Mouse (Mus musculus): ENCODE results near the gene Banp. TPM values are rescaled to one million over a fixed set of nuclear protein-coding genes. Genes with fewer than 3 reads are reported as not detected.
A peak's percentile ranks its signal among the peaks of the same experiment; 100 is the strongest.

Gene Banp
- polyA plus RNA-seq, 1 experiment: 114 TPM

DNA sequence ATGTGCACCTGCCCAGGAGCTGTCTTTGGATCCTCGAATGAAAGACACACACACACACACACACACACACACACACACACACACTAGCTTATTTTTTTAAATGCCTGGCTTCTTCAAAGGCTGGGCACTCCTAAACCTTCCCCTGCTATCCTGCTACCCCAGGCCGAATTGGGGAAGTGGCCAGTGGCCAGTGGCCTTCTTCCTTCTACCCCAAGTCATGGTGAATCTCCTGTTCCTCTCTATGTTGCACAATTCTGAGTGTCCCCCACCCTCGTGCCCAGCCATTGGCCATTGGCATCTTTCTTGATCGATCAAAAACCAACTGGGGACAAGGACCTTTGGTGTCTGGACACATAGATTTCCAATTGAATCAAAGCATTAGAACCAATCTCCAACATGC lies 19.5 kb upstream of the Banp start:
- TF ChIP-seq POLR2A (IDR thresholded peaks at IDR 0.05; ENCODE audit: borderline replicate concordance, extremely low read depth, insufficient read depth, insufficient read length, poor library complexity, severe bottlenecking) (no peak), CTCF (IDR thresholded peaks at IDR 0.05; ENCODE audit: borderline replicate concordance, extremely low read depth, insufficient read depth, insufficient read length) (no peak)
- DNase-seq (ENCODE audit: low read depth): no peak

DNA sequence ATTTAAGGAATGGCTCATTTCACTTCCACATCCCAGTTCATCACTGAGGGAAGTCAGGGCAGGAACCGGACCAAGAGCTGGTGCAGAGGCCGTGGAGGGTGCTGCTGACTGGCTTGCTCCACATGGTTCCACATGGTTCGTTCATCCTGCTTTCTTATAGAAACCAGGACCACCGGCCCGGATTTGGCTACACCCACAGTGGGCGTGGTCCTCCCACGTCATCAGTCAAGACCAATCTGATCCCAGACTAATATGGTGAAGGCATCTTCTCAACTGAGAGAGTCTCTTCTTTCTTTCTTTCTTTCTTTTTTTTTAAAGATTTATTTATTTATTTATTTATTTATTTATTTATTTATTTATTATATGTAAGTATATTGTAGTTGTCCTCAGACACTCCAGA lies 18.0 kb upstream of the Banp start:
- no peak for DNase-seq (ENCODE audit: low read depth)
- no peak for TF ChIP-seq POLR2A (IDR thresholded peaks at IDR 0.05; ENCODE audit: borderline replicate concordance, extremely low read depth, insufficient read depth, insufficient read length, poor library complexity, severe bottlenecking)
- TF ChIP-seq CTCF (IDR thresholded peaks at IDR 0.05; ENCODE audit: borderline replicate concordance, extremely low read depth, insufficient read depth, insufficient read length): no peak

DNA sequence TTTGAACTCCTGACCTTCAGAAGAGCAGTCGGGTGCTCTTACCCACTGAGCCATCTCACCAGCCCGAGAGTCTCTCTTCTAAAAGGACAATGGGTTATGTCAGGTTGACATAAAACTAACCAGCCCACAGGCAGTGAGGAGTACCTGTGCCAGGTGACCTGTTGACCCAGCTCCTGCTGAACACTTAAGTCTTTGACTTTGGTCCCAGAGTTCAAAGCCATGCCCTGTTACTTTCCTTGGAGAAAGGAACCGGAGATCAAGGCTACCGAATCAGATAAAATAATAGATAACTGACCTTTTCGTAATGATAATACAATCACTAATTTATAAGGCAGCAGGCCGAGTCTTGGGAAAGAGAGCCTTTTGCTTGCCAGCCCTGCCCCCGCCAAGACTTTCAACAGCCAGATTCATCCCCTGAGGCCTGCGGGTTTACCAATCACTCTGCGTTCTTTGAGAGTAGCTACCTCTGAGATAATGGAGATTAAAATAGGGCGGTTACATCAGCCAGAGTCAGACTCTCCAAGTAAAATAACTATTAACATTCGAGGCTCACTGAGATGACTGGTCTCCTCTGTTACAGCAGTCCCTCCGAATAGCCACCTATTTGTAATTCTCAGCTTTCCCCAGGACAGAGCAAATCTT lies 17.4 kb upstream of the Banp start:
- TF ChIP-seq CTCF (IDR thresholded peaks at IDR 0.05; ENCODE audit: borderline replicate concordance, extremely low read depth, insufficient read depth, insufficient read length): no peak
- no peak for TF ChIP-seq POLR2A (IDR thresholded peaks at IDR 0.05; ENCODE audit: borderline replicate concordance, extremely low read depth, insufficient read depth, insufficient read length, poor library complexity, severe bottlenecking)
- DNase-seq (ENCODE audit: low read depth): peak; percentile 19

- peak; percentile 20 for DNase-seq (ENCODE audit: low read depth)
These were observed 16.7 kb upstream of the Banp start for GRCm38 (mm10) chr8:121932668-121933520.

DNA sequence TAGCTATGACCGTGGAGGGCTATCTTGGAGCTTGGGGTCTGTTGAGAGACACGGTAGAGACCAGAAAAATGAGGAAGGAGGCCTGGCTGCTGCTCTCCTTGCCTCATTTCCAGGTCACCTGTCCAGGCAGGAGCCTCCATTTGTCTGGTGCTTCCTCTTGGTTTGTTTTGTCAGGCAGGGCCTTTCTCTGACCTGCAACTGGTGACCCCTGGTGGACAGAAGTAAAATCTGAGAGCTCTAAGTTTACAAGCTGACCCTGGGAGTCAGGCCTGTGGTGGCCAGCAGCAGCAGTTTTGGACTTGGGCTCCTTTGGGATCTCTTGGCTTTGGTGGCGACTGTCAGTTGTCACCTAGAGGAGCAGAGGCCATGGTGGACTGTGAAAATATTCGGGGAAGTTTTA lies 15.0 kb upstream of the Banp start:
- no peak for TF ChIP-seq POLR2A (IDR thresholded peaks at IDR 0.05; ENCODE audit: borderline replicate concordance, extremely low read depth, insufficient read depth, insufficient read length, poor library complexity, severe bottlenecking)
- TF ChIP-seq CTCF (IDR thresholded peaks at IDR 0.05; ENCODE audit: borderline replicate concordance, extremely low read depth, insufficient read depth, insufficient read length): peak; percentile 58; the same call in 1 of the 2 replicates
- DNase-seq (ENCODE audit: low read depth): peak; percentile 61

More at GRCm38 (mm10) chr8:121932668-121933520, 16.7 kb upstream of the Banp start:
- TF ChIP-seq POLR2A (IDR thresholded peaks at IDR 0.05; ENCODE audit: borderline replicate concordance, extremely low read depth, insufficient read depth, insufficient read length, poor library complexity, severe bottlenecking): no peak
- no peak for TF ChIP-seq CTCF (IDR thresholded peaks at IDR 0.05; ENCODE audit: borderline replicate concordance, extremely low read depth, insufficient read depth, insufficient read length)

DNA sequence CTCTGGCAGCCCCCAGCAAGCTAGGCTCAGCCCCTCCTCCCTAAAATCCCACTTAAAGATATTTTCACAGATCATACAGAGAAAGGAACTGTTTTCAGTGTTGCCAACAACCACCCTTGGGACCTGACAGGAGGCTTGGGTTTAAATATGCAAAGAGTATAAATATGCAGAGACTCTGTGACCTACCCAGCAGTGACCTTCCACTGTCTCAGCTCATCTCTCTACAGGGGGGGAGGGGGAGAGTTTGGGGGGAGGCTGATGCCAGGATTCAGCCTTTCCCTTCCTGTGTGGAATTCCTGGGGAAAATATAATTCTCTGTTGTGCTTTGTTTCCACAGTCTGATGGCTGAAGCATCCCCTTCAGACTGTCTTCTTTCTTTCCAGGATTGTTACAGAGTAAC lies 14.6 kb upstream of the Banp start:
- TF ChIP-seq POLR2A (IDR thresholded peaks at IDR 0.05; ENCODE audit: borderline replicate concordance, extremely low read depth, insufficient read depth, insufficient read length, poor library complexity, severe bottlenecking) (no peak), CTCF (IDR thresholded peaks at IDR 0.05; ENCODE audit: borderline replicate concordance, extremely low read depth, insufficient read depth, insufficient read length) (no peak)
- DNase-seq (ENCODE audit: low read depth): no peak

DNA sequence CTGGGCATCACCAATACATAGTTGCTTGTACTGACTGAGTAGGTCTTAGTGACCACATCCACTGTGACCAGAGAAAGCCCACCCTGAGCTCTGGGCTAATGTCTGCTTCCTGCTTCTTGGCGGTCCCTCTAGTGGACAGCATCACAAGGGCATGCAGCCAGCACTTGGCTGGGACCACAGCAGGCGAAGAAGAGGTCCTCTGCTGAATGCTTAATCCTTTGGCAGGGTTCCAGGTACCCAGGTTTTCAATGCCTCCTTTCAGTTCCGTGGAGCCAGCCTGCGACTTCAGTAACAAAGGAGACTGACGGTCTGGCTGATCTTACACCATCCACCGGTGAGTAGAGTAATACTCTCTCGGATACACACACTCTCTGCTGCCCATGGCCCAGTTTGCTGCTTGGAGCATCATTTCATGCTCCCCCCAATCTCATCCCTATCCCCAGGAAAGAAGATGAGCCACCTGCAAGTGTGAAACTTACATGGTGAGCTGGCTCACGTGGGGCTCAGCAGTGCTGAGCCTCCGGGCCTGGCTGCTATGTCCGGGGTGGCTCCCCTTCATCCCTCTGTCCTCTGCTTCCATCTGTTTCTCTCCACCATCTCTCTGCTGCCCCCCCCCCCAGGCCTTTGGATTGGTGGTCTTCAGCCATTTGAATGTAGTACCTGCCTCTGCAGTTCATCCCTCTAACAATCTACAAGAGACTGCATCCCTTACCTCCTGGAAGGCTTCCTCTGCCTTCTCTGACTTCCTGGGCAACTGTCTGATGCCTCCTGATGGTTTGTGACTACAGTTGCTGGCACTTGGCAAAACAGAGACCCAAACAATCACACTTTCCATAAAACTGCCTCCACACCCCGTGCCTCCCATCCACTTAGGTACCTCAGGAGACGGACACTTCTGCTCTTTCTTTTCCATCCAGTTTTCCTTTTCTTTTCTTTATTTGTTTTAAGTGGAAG lies 13.9 kb upstream of the Banp start:
- TF ChIP-seq POLR2A (IDR thresholded peaks at IDR 0.05; ENCODE audit: borderline replicate concordance, extremely low read depth, insufficient read depth, insufficient read length, poor library complexity, severe bottlenecking) (no peak), CTCF (IDR thresholded peaks at IDR 0.05; ENCODE audit: borderline replicate concordance, extremely low read depth, insufficient read depth, insufficient read length) (peak; percentile 77)
- DNase-seq (ENCODE audit: low read depth): peak; percentile 96

GRCm38 (mm10) chr8:121936391-121936790 lies 13.2 kb upstream of the Banp start:
- peak; percentile 32 for DNase-seq (ENCODE audit: low read depth)
- no peak for TF ChIP-seq CTCF (IDR thresholded peaks at IDR 0.05; ENCODE audit: borderline replicate concordance, extremely low read depth, insufficient read depth, insufficient read length)
- TF ChIP-seq POLR2A (IDR thresholded peaks at IDR 0.05; ENCODE audit: borderline replicate concordance, extremely low read depth, insufficient read depth, insufficient read length, poor library complexity, severe bottlenecking): no peak

- no peak for DNase-seq (ENCODE audit: low read depth)
- TF ChIP-seq CTCF (IDR thresholded peaks at IDR 0.05; ENCODE audit: borderline replicate concordance, extremely low read depth, insufficient read depth, insufficient read length) (no peak), POLR2A (IDR thresholded peaks at IDR 0.05; ENCODE audit: borderline replicate concordance, extremely low read depth, insufficient read depth, insufficient read length, poor library complexity, severe bottlenecking) (no peak)
These were observed 10.8 kb upstream of the Banp start for GRCm38 (mm10) chr8:121938732-121939131.

DNA sequence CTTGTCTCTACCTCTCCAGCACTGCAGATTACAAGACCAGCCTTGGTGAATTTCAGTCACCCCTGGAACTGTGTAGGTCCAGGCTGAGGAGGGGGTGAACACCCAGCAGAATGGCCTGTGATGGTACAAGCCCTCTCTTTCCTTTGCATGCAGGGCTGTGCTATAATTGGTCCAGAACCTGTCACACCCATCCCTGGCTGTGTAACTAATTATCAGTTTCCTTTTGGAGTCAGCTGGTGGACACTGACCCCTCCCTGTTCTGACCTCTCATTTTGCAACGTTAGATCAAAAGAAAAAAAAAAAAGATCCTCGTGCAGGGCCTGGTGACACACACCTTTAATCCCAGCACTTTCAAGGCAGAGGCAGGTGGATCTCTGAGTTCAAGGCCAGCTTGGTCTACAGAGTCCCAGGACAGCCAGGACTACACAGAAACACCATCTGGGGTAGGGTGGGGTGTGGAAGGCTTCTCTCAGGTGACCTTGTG lies 6.5 kb upstream of the Banp start:
- DNase-seq (ENCODE audit: low read depth): no peak
- TF ChIP-seq CTCF (IDR thresholded peaks at IDR 0.05; ENCODE audit: borderline replicate concordance, extremely low read depth, insufficient read depth, insufficient read length) (no peak), POLR2A (IDR thresholded peaks at IDR 0.05; ENCODE audit: borderline replicate concordance, extremely low read depth, insufficient read depth, insufficient read length, poor library complexity, severe bottlenecking) (no peak)

Measured in brain, embryonic 14.5 days (tissue).